In the genomic region with DNA sequence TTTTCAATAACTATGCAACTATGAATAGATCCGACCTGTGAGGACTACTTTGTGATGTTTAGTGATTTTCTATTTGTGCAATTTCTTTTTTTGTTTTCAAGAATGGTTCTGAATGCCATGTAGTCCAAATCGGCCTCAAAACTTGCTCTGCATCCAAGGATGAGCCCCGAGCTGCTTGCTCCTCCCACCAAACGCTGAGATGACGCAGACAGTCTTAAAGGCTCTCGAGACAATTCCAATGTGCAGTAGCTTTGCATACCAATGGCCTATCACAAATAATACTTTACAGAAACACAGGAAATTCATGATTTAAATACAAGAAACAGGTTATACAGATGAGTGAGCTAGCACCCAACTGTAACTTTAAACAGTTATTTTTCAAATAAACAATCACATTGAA, we compare ENCODE assay signal across 8 mouse cellular contexts. TPM values are rescaled to one million over a fixed set of nuclear protein-coding genes. Genes with fewer than 3 reads are reported as not detected.
A peak's percentile ranks its signal among the peaks of the same experiment; 100 is the strongest.
DNase-seq lines count a peak whose midpoint lies in the region; ATAC-seq and TF ChIP-seq lines count a peak whose summit lies in the region.

No protein-coding gene starts in this region.

- peak overlapping the region; percentile 96 for H3K4me3 ChIP-seq in kidney, embryonic 14.5 days (ENCODE audit: low read length)
- H3K4me3 ChIP-seq in kidney, adult 2 months (ENCODE audit: insufficient read depth, low read depth, low read length), result no peak overlapping the region
- peak overlapping the region; percentile 93; the same call in 1 of the 2 replicates for H3K4me3 ChIP-seq in hindbrain, embryonic 12.5 days
- H3K4me3 ChIP-seq in midbrain, embryonic 13.5 days (replicated peaks), result peak overlapping the region; percentile 97

- H3K36me3 ChIP-seq in kidney, embryonic 14.5 days (ENCODE audit: control insufficient read depth, insufficient read depth, low read length), result peaks cover 50% of the 10 kb centered on the region
- H3K36me3 ChIP-seq in kidney, adult 2 months (ENCODE audit: control insufficient read depth, insufficient read depth, low read length), result no peaks in the 10 kb centered on the region
- H3K36me3 ChIP-seq in hindbrain, embryonic 12.5 days, result peaks cover 38% of the 10 kb centered on the region
- peaks cover 38% of the 10 kb centered on the region for H3K36me3 ChIP-seq in midbrain, embryonic 13.5 days

- no peak for ATAC-seq in kidney, embryonic 14.5 days (ENCODE audit: low FRiP score, low TSS enrichment)
- ATAC-seq in hindbrain, embryonic 12.5 days (ENCODE audit: low FRiP score), result no peak
- no peak for ATAC-seq in midbrain, embryonic 13.5 days
- no peak for ATAC-seq in activated CD4-positive, CD25-positive, alpha-beta regulatory T cell, adult 4 months

- WGBS in kidney, embryonic 14.5 days, result 65% methylated on average over 6 of the region's 6 CpGs
- 36% methylated on average over 6 of the region's 6 CpGs for WGBS in kidney, adult 2 months
- 71% methylated on average over 6 of the region's 6 CpGs for WGBS in hindbrain, embryonic 12.5 days
- WGBS in midbrain, embryonic 13.5 days, result 65% methylated on average over 6 of the region's 6 CpGs

- H3K9me3 ChIP-seq in kidney, embryonic 14.5 days (ENCODE audit: control insufficient read depth, low read length), result no peaks in the 10 kb centered on the region
- H3K9me3 ChIP-seq in hindbrain, embryonic 12.5 days (replicated peaks), result no peaks in the 10 kb centered on the region
- no peaks in the 10 kb centered on the region for H3K9me3 ChIP-seq in midbrain, embryonic 13.5 days

- TF ChIP-seq POLR2A in kidney, adult 2 months (IDR thresholded peaks at IDR 0.05; ENCODE audit: low read depth, low read length), result no peak

- DNase-seq in kidney, adult 2 months, result no peak
- peak; percentile 49 for DNase-seq in adrenal gland, postnatal 14 days
- no peak for DNase-seq in spleen, postnatal 14 days (ENCODE audit: low spot score in 2 of 2)
- no peak for DNase-seq in gastrocnemius, postnatal 10 days

- H3K4me1 ChIP-seq in kidney, embryonic 14.5 days (ENCODE audit: control insufficient read depth, insufficient read depth, low read length), result peaks cover 19% of the 10 kb centered on the region
- H3K4me1 ChIP-seq in kidney, adult 2 months (ENCODE audit: control insufficient read depth, insufficient read depth, low read length), result peaks cover 9% of the 10 kb centered on the region; the same call in 1 of the 2 replicates
- H3K4me1 ChIP-seq in hindbrain, embryonic 12.5 days, result peaks cover 22% of the 10 kb centered on the region
- H3K4me1 ChIP-seq in midbrain, embryonic 13.5 days (replicated peaks), result peaks cover 38% of the 10 kb centered on the region

- peak overlapping the region; percentile 87 for H3K4me2 ChIP-seq in kidney, embryonic 14.5 days (replicated peaks; ENCODE audit: low read depth, low read length)
- peak overlapping the region; percentile 94 for H3K4me2 ChIP-seq in hindbrain, embryonic 12.5 days (replicated peaks)
- peak overlapping the region; percentile 89 for H3K4me2 ChIP-seq in midbrain, embryonic 13.5 days (replicated peaks)

- no peak overlapping the region for H3K27ac ChIP-seq in kidney, embryonic 14.5 days (ENCODE audit: low read depth, low read length)
- H3K27ac ChIP-seq in kidney, adult 2 months (ENCODE audit: insufficient read depth, low read depth, low read length), result no peak overlapping the region
- no peak overlapping the region for H3K27ac ChIP-seq in hindbrain, embryonic 12.5 days
- H3K27ac ChIP-seq in midbrain, embryonic 13.5 days, result no peak overlapping the region

- no peak for TF ChIP-seq CTCF in kidney, adult 2 months (conservative IDR thresholded peaks at IDR 0.05; ENCODE audit: insufficient read depth, insufficient read length, low read depth, low read length)

- H3K27me3 ChIP-seq in kidney, embryonic 14.5 days (ENCODE audit: control insufficient read depth, insufficient read depth, low read length), result no peaks in the 10 kb centered on the region
- no peaks in the 10 kb centered on the region for H3K27me3 ChIP-seq in kidney, adult 2 months (replicated peaks; ENCODE audit: control insufficient read depth, insufficient read depth, low read length)
- no peaks in the 10 kb centered on the region for H3K27me3 ChIP-seq in hindbrain, embryonic 12.5 days
- no peaks in the 10 kb centered on the region for H3K27me3 ChIP-seq in midbrain, embryonic 13.5 days

- no peak overlapping the region for H3K9ac ChIP-seq in kidney, embryonic 14.5 days (ENCODE audit: low read depth, low read length)
- peak overlapping the region; percentile 88; the same call in 1 of the 2 replicates for H3K9ac ChIP-seq in hindbrain, embryonic 12.5 days
- peak overlapping the region; percentile 88 for H3K9ac ChIP-seq in midbrain, embryonic 13.5 days (replicated peaks)

RNA-seq across cellular contexts. Expression of gene Polh, which starts 1.3 kb away (rescaled TPM):
- polyA plus RNA-seq in kidney, embryonic 14.5 days (2014; fragmentation: Nextera tagmentation; extraction: Ambion mirVana), result 9.3 and 15.6 TPM in 2 replicates
- polyA plus RNA-seq in kidney, adult 2 months (2012; rRNA removed), result 3.8 and 4.0 TPM in 2 replicates
- total RNA-seq in adrenal gland, postnatal 14 days (2021), result 37.3 and 38.5 TPM in 2 replicates
- 12.4 and 14.0 TPM in 2 replicates for polyA plus RNA-seq in hindbrain, embryonic 12.5 days (2016; fragmentation: Nextera tagmentation; extraction: Ambion mirVana)
- polyA plus RNA-seq in midbrain, embryonic 13.5 days (2015; fragmentation: Nextera tagmentation; extraction: Ambion mirVana), result 9.4 and 10.1 TPM in 2 replicates
- polyA plus RNA-seq in activated CD4-positive, CD25-positive, alpha-beta regulatory T cell, adult 4 months (2017; shearing (Covaris generic)), result 1 to 10 TPM; 8.3 to 10.0 TPM
- 10 to 100 TPM; 13.7 to 14.9 TPM for total RNA-seq in gastrocnemius, postnatal 10 days (2021)

RNA-seq across cellular contexts. Expression of gene Xpo5, which starts 1.4 kb away (rescaled TPM):
- 36.6 and 61.5 TPM in 2 replicates for polyA plus RNA-seq in kidney, embryonic 14.5 days (2014; fragmentation: Nextera tagmentation; extraction: Ambion mirVana)
- 18.5 and 20.5 TPM in 2 replicates for polyA plus RNA-seq in kidney, adult 2 months (2012; rRNA removed)
- 61.0 and 67.9 TPM in 2 replicates for total RNA-seq in adrenal gland, postnatal 14 days (2021)
- polyA plus RNA-seq in hindbrain, embryonic 12.5 days (2016; fragmentation: Nextera tagmentation; extraction: Ambion mirVana), result 57.6 and 58.3 TPM in 2 replicates
- 46.4 and 46.8 TPM in 2 replicates for polyA plus RNA-seq in midbrain, embryonic 13.5 days (2015; fragmentation: Nextera tagmentation; extraction: Ambion mirVana)
- 10 to 100 TPM; 21.3 to 29.8 TPM for polyA plus RNA-seq in activated CD4-positive, CD25-positive, alpha-beta regulatory T cell, adult 4 months (2017; shearing (Covaris generic))
- 10 to 100 TPM; 15.8 to 18.8 TPM for total RNA-seq in gastrocnemius, postnatal 10 days (2021)

RNA-seq across cellular contexts. Expression of gene Gtpbp2, which starts 40.3 kb away (rescaled TPM):
- 35.6 and 36.0 TPM in 2 replicates for polyA plus RNA-seq in kidney, embryonic 14.5 days (2014; fragmentation: Nextera tagmentation; extraction: Ambion mirVana)
- 69.7 and 80.4 TPM in 2 replicates for polyA plus RNA-seq in kidney, adult 2 months (2012; rRNA removed)
- total RNA-seq in adrenal gland, postnatal 14 days (2021), result 74.2 and 90.1 TPM in 2 replicates
- 49.3 and 54.1 TPM in 2 replicates for polyA plus RNA-seq in hindbrain, embryonic 12.5 days (2016; fragmentation: Nextera tagmentation; extraction: Ambion mirVana)
- 38.7 and 40.8 TPM in 2 replicates for polyA plus RNA-seq in midbrain, embryonic 13.5 days (2015; fragmentation: Nextera tagmentation; extraction: Ambion mirVana)
- polyA plus RNA-seq in activated CD4-positive, CD25-positive, alpha-beta regulatory T cell, adult 4 months (2017; shearing (Covaris generic)), result 10 to 100 TPM; 39.6 to 55.7 TPM
- total RNA-seq in gastrocnemius, postnatal 10 days (2021), result 10 to 100 TPM; 44.9 to 59.2 TPM

RNA-seq across cellular contexts. Expression of gene Polr1c, which starts 46.7 kb away (rescaled TPM):
- 114 and 120 TPM in 2 replicates for polyA plus RNA-seq in kidney, embryonic 14.5 days (2014; fragmentation: Nextera tagmentation; extraction: Ambion mirVana)
- 63.0 and 70.7 TPM in 2 replicates for polyA plus RNA-seq in kidney, adult 2 months (2012; rRNA removed)
- total RNA-seq in adrenal gland, postnatal 14 days (2021), result 73.9 and 74.6 TPM in 2 replicates
- 76.1 and 91.8 TPM in 2 replicates for polyA plus RNA-seq in hindbrain, embryonic 12.5 days (2016; fragmentation: Nextera tagmentation; extraction: Ambion mirVana)
- 92.8 and 99.0 TPM in 2 replicates for polyA plus RNA-seq in midbrain, embryonic 13.5 days (2015; fragmentation: Nextera tagmentation; extraction: Ambion mirVana)
- polyA plus RNA-seq in activated CD4-positive, CD25-positive, alpha-beta regulatory T cell, adult 4 months (2017; shearing (Covaris generic)), result 100 to 1,000 TPM in 1 of 2 experiments, 10 to 100 TPM in 1; 86.1 to 118 TPM
- 10 to 100 TPM; 18.5 to 21.8 TPM for total RNA-seq in gastrocnemius, postnatal 10 days (2021)

RNA-seq across cellular contexts. Expression of gene Yipf3, which starts 46.7 kb away (rescaled TPM):
- polyA plus RNA-seq in kidney, embryonic 14.5 days (2014; fragmentation: Nextera tagmentation; extraction: Ambion mirVana), result 102 and 106 TPM in 2 replicates
- 246 and 292 TPM in 2 replicates for polyA plus RNA-seq in kidney, adult 2 months (2012; rRNA removed)
- total RNA-seq in adrenal gland, postnatal 14 days (2021), result 135 and 137 TPM in 2 replicates
- polyA plus RNA-seq in hindbrain, embryonic 12.5 days (2016; fragmentation: Nextera tagmentation; extraction: Ambion mirVana), result 77.2 and 83.8 TPM in 2 replicates
- 87.3 and 91.6 TPM in 2 replicates for polyA plus RNA-seq in midbrain, embryonic 13.5 days (2015; fragmentation: Nextera tagmentation; extraction: Ambion mirVana)
- 10 to 100 TPM; 56.0 to 56.2 TPM for polyA plus RNA-seq in activated CD4-positive, CD25-positive, alpha-beta regulatory T cell, adult 4 months (2017; shearing (Covaris generic))
- total RNA-seq in gastrocnemius, postnatal 10 days (2021), result 10 to 100 TPM; 53.6 to 66.6 TPM
